Mouse (Mus musculus) lung, adult 2 months (tissue): ENCODE results near the gene Tet3. TPM values are rescaled to one million over a fixed set of nuclear protein-coding genes. Genes with fewer than 3 reads are reported as not detected.

Experiments used
- DNase-seq: peaks from one replicate; pipeline ENCODE4 v3.0.0; 2022
- H3K4me1 ChIP-seq: fragments of 200-500 bp; 2 replicates; pipeline ENCODE4 v1.6.1; 2011; ENCODE audit warnings: low read length; ENCODE audit not compliant: control insufficient read depth, insufficient read depth
- H3K4me3 ChIP-seq: fragments of 200-500 bp; replicated peaks from 2 replicates; pipeline ENCODE3; 2011; ENCODE audit warnings: low read depth, mild to moderate bottlenecking, control low read depth, low read length; ENCODE audit errors: extremely low read depth
- CTCF ChIP-seq: fragments of 200-500 bp; IDR thresholded peaks from 2 replicates; pipeline ENCODE4 v1.5.1; 2011; ENCODE audit warnings: mild to moderate bottlenecking, low read length, control low read depth; ENCODE audit not compliant: insufficient read depth
- POLR2A ChIP-seq: fragments of 200-500 bp; IDR thresholded peaks from 2 replicates; pipeline ENCODE4 v1.6.1; 2011; ENCODE audit warnings: low read depth, mild to moderate bottlenecking, control low read depth, low read length, borderline replicate concordance; ENCODE audit errors: extremely low read depth
- WGBS: fragments of 180-500 bp; shearing (Covaris S2); methylation state at CpG from one replicate; pipeline ENCODE4 v1.1.7; 2018; 5-methylcytosine and 5-hydroxymethylcytosine counted together
- polyA plus RNA-seq: library from polyadenylated mRNA; depleted of rRNA; stranded (reverse); fragments of >200 nt; gene quantifications from 2 replicates; pipeline ENCODE4 v1.2.3, GENCODE M21; 2012

The Tet3 gene
- polyA plus RNA-seq, 1 experiment, result 22.4 TPM

DNA sequence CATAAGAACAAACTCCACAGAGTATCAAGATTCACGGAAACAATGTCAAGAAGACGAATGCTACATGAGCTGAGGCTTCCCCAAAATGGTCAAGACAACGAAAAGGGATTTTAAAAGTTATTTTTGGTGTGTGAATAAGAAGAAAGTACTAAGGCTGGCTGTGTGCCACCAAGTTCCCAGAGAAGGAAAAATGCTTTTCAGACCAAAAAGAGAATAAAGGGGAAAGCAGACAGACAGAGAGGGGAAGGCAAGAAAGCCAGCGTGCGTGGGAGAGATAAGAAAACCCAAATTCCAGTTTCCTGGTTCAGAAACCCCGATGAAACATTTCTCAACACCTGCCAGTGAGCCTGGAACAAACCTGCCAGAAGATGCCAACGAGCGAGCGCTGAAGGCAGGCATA is 50.4 kb downstream of the Tet3 start:
- DNase-seq, result no peak
- Histone ChIP-seq H3K4me3 (no peak overlapping the region), H3K4me1 (peaks cover 24% of the 10 kb centered on the region)
- no peak for TF ChIP-seq POLR2A
- TF ChIP-seq CTCF, result no peak
- 60% methylated on average over 9 of the region's 9 CpGs for WGBS

DNA sequence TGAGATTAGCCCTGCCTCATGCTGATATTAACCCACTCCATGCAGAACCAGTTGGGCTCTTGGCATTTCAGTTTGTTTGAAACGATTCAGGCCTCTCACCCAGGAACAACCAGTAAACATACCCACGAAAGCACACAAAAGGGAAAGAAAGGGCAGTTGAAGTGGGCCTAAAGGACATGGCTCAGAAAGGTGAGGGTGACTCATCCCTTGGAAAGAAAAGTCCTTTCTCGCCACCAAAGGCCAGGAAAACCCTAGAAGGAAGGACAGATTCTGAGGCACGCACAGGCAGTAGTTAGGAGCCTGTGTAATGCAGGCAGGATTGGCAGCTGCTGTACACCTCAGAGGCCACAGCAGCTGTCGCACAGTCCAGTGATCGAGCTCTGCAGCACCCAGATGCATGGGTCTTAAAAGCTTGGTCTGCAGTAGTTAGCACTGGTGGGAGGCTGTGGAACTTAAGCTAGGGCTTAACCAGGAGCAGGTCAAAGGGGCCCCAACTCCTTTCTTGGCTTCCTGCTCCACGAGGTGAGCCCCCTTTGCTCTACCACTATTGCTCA is 53.3 kb downstream of the Tet3 start:
- TF ChIP-seq POLR2A (no peak), CTCF (no peak)
- no peak overlapping the region for H3K4me3 ChIP-seq
- no peak for DNase-seq
- peaks cover 6% of the 10 kb centered on the region for H3K4me1 ChIP-seq
- WGBS, result 61% methylated on average over 7 of the region's 7 CpGs

DNA sequence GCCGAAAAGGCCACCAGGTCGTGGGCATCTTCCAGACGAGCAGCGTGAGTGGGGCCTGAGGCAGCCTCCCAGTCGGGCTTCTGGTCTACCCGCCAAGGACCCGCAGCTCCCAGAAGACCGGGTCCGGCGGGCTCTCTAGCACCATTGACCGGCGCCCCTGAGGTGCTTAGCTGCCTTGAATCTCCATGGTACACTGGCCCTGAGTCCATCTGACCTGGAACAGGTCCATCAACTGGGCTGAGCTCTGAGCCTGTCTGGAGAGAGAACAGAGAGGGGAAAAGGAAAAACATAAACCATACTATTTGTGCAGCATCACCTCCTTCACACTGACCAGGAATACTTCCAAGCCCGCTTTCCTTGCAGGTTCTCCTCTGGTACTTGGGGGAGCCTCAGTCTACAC is 54.3 kb downstream of the Tet3 start:
- TF ChIP-seq CTCF, result no peak
- TF ChIP-seq POLR2A, result no peak
- WGBS, result 94% methylated on average over 13 of the region's 13 CpGs
- no peak overlapping the region for H3K4me3 ChIP-seq
- peaks cover 3% of the 10 kb centered on the region; the same call in 1 of the 2 replicates for H3K4me1 ChIP-seq
- DNase-seq, result no peak

DNA sequence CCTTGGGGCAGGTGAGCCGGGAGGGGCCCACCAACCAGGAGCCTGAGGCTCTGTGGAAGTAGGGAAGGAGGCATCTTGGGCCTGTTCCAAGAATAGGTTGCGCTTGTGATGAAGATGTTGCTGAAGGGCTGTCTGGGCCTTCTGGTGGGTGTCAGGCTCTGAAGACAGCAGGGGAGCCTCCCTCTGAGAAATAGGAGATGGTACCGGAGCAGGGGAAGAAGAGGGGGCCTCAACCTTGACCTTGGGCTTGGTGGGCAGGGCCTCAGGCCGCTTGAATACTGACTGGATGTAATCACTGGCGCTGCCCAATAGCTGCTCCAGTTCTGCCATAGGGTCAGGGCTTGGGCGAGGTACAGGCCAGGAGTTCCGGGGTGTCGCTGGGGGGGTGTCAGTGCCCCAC is 55.4 kb downstream of the Tet3 start:
- Histone ChIP-seq H3K4me3 (no peak overlapping the region), H3K4me1 (peaks cover 3% of the 10 kb centered on the region; the same call in 1 of the 2 replicates)
- WGBS, result 95% methylated on average over 8 of the region's 8 CpGs
- DNase-seq, result no peak
- TF ChIP-seq POLR2A, result no peak
- TF ChIP-seq CTCF, result no peak

DNA sequence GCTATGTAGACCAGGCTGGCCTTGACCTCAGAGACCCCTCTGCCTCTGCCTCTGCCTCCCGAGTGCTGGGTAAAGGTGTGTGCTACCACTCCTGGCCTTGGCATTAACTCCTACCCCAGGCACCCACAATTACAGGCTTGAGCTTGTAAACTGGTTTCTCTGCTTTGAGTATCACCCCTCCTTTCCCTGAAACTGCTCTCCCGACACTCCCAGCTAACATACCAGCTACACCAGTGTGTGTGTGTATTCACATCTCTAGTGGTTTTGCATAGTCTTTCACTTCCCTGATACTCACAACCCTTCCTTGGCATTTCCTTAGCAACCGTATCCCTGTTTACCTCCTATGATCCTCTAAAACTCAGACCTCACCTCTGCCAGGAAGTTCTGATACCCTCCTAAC is 59.1 kb downstream of the Tet3 start:
- no peak for DNase-seq
- TF ChIP-seq CTCF (no peak), POLR2A (no peak)
- Histone ChIP-seq H3K4me3 (no peak overlapping the region), H3K4me1 (peaks cover 3% of the 10 kb centered on the region; the same call in 1 of the 2 replicates)
- WGBS, result 43% methylated on average over 3 of the region's 3 CpGs

DNA sequence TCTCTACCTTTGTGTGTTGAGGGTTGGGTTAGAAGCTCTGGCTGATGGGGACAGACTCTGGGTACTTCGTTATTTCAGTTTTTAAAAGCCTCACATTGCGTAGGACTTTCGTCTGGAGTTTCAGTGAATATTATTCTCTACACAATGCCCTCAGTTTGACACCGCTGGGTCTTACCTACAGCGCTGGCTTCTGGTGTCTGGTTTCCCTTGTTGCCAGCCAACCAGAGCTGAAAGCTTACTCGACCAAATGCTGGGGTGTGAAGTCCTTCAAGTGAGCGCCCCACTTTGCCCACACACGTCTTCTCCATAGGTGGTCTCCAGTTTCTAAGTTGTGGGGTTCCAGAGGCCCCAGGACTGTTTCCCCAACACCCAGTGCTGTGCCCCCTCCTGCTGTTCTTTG is 61.2 kb downstream of the Tet3 start:
- TF ChIP-seq POLR2A (no peak), CTCF (no peak)
- H3K4me3 ChIP-seq, result no peak overlapping the region
- peaks cover 3% of the 10 kb centered on the region; the same call in 1 of the 2 replicates for H3K4me1 ChIP-seq
- WGBS, result 73% methylated on average over 8 of the region's 8 CpGs
- DNase-seq, result no peak

DNA sequence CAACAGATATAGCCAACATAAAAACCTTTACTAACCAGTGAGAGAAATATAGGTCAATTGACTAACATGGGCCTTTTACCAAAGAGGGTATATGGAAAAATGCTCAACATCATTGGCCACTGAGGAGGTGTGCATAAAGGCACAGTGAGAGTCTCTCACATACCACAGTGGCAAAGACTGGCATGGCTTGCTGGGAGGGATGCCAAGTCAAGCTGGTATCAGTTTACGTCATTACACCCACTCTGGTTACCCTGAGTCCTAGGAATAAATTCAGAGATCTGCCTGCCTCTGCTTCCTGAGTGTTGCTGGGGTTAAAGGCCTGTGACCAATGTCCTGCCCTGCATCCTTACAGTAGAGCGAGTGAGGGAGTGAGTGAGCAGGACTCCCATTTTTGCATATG is 62.2 kb downstream of the Tet3 start:
- TF ChIP-seq CTCF (no peak), POLR2A (no peak)
- 65% methylated on average over 2 of the region's 2 CpGs for WGBS
- H3K4me1 ChIP-seq, result peaks cover 6% of the 10 kb centered on the region
- no peak for DNase-seq
- no peak overlapping the region for H3K4me3 ChIP-seq

DNA sequence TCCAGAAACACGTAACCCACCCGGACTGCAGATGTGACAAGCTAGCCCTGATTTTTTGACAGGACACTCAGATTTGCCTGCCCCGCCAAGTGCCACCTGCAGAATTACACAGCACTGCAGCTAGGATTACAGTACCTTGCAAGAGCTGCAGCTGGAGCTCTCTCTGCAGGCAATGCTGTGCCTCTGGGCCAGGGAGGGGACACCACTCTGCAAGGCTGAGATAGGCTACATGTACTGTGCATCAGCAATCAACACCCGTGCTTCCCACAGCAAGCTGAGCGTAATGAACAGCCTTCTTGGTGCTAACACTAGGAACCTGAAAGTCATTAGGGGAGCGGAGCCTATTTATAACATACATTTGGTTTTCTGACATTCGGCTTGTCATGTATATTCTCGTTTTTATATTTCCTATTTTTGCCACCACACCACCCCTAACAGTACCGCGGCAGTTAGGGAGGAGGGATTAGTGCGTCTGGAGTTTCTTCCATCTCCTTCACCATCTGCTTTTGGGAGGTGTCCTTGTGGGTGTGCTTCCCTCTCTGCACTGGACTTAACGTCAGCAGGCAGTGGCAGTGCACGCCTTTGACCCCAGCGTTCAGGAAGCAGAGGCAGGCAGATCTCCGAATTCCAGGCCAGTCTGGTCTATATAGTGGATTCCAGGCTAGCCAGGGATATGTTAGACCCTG is 63.2 kb downstream of the Tet3 start:
- Histone ChIP-seq H3K4me3 (no peak overlapping the region), H3K4me1 (peaks cover 12% of the 10 kb centered on the region)
- TF ChIP-seq POLR2A (no peak), CTCF (no peak)
- no peak for DNase-seq
- WGBS, result 89% methylated on average over 15 of the region's 15 CpGs

DNA sequence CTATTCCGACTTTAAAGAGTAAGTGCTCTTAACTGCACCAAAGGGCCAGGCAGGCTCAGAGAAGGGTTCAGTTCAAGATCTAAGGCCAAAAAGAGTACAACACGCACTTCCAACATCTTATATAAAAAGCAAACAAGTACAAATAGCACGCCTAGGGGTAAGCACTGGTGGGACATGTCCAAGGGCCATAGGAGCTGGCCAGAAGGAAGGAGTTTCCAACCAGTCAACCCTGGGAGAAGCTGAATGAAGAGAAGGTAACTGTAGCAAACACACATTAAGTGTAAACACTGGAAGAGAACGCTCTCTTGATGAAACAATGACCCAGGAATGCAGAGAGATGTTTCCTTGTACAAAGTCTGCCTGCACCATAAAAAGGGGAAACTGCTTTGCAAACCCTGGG is 64.8 kb downstream of the Tet3 start:
- WGBS, result 59% methylated on average over 4 of the region's 4 CpGs
- no peak overlapping the region for H3K4me3 ChIP-seq
- no peak for DNase-seq

DNA sequence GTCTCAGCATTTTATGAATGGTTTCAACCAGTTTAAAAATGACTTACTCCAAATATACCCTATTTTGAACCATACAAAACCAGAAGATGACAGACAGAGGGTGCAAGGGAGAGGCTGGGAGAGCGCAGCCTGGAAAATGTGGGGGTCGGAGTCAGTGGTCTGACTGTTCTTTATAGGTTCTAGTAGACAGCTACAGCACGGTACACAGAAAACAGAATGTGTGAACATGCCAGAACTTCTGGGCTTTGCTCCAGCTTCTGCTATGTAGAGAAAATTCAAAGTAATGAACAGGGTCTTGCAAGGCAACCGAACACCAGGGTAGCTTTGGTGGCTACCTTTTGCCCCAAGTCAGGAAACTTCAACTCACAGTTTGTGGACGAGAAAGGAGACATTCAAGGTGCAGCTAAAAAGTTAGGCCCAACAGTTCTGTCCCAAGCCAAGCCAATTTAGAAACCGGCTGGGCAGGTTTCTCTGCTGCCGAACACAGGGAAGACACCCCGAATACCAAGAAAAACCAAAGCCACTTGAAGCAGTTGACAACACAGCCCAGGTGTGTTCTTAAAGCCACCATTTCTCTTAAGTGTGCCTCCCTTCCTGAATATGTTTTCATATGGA is 66.6 kb downstream of the Tet3 start:
- no peak for TF ChIP-seq CTCF
- TF ChIP-seq POLR2A, result no peak
- no peak overlapping the region for H3K4me3 ChIP-seq
- DNase-seq, result peak; percentile 57
- WGBS, result 66% methylated on average over 8 of the region's 8 CpGs
- H3K4me1 ChIP-seq, result peaks cover 9% of the 10 kb centered on the region

More for the DNA sequence above, 64.8 kb downstream of the Tet3 start:
- H3K4me1 ChIP-seq, result peaks cover 9% of the 10 kb centered on the region
- TF ChIP-seq CTCF (no peak), POLR2A (no peak)
